Mouse (Mus musculus): ENCODE results near the gene Frmd5.
"Not testable (repeated sequence)": the region's sequence is repeated elsewhere in the genome, so short reads cannot be mapped to it uniquely, and the experiment has no call there.

The Frmd5 gene

GRCm38 (mm10) chr2:121806959-121807653 lies at the start of gene Frmd5:
Frmd5 (minus strand) TSS chr2:121807087.
- peak; percentile 88 for DNase-seq (ENCODE audit: low read depth, low spot score)

- DNase-seq (ENCODE audit: low read depth, low spot score), result no peak
Measured at GRCm38 (mm10) chr2:121853974-121854373, 47.1 kb upstream of the Frmd5 start.

- DNase-seq (ENCODE audit: low read depth, low spot score), result no peak
Measured at GRCm38 (mm10) chr2:121852045-121852444, 45.2 kb upstream of the Frmd5 start.

GRCm38 (mm10) chr2:121846050-121846449 lies 39.2 kb upstream of the Frmd5 start:
- DNase-seq (ENCODE audit: low read depth, low spot score), result no peak

- no peak for DNase-seq (ENCODE audit: low read depth, low spot score)
Measured at GRCm38 (mm10) chr2:121842249-121842648, 35.4 kb upstream of the Frmd5 start.

- DNase-seq (ENCODE audit: low read depth, low spot score), result no peak
Measured at GRCm38 (mm10) chr2:121841453-121841852, 34.6 kb upstream of the Frmd5 start.

GRCm38 (mm10) chr2:121834926-121835325 lies 28.0 kb upstream of the Frmd5 start:
- DNase-seq (ENCODE audit: low read depth, low spot score), result no peak

GRCm38 (mm10) chr2:121832484-121832894 lies 25.6 kb upstream of the Frmd5 start:
- DNase-seq (ENCODE audit: low read depth, low spot score), result peak; percentile 59

GRCm38 (mm10) chr2:121828411-121828810 lies 21.5 kb upstream of the Frmd5 start:
- no peak for DNase-seq (ENCODE audit: low read depth, low spot score)

GRCm38 (mm10) chr2:121826189-121826588 lies 19.3 kb upstream of the Frmd5 start:
- no peak for DNase-seq (ENCODE audit: low read depth, low spot score)

GRCm38 (mm10) chr2:121824653-121825052 lies 17.8 kb upstream of the Frmd5 start:
- DNase-seq (ENCODE audit: low read depth, low spot score), result no peak

GRCm38 (mm10) chr2:121821787-121822186 lies 14.9 kb upstream of the Frmd5 start:
- DNase-seq (ENCODE audit: low read depth, low spot score), result no peak

- DNase-seq (ENCODE audit: low read depth, low spot score), result not testable (repeated sequence)
Measured at GRCm38 (mm10) chr2:121810876-121811275, 4.0 kb upstream of the Frmd5 start.

GRCm38 (mm10) chr2:121809126-121809525 lies 2.2 kb upstream of the Frmd5 start:
- DNase-seq (ENCODE audit: low read depth, low spot score), result no peak

- DNase-seq (ENCODE audit: low read depth, low spot score), result no peak
Measured at GRCm38 (mm10) chr2:121806171-121806943, 530 bp downstream of the Frmd5 start.

GRCm38 (mm10) chr2:121799051-121799450 lies 7.8 kb downstream of the Frmd5 start:
- DNase-seq (ENCODE audit: low read depth, low spot score), result no peak

GRCm38 (mm10) chr2:121795995-121796394 lies 10.9 kb downstream of the Frmd5 start:
- no peak for DNase-seq (ENCODE audit: low read depth, low spot score)

GRCm38 (mm10) chr2:121789777-121790176 lies 17.1 kb downstream of the Frmd5 start:
- no peak for DNase-seq (ENCODE audit: low read depth, low spot score)

- DNase-seq (ENCODE audit: low read depth, low spot score), result no peak
Measured at GRCm38 (mm10) chr2:121788415-121788814, 18.5 kb downstream of the Frmd5 start.

GRCm38 (mm10) chr2:121787767-121788166 lies 19.1 kb downstream of the Frmd5 start:
- no peak for DNase-seq (ENCODE audit: low read depth, low spot score)

GRCm38 (mm10) chr2:121787271-121787670 lies 19.6 kb downstream of the Frmd5 start:
- DNase-seq (ENCODE audit: low read depth, low spot score), result no peak

GRCm38 (mm10) chr2:121776219-121776618 lies 30.7 kb downstream of the Frmd5 start:
- no peak for DNase-seq (ENCODE audit: low read depth, low spot score)

- DNase-seq (ENCODE audit: low read depth, low spot score), result peak; percentile 49
Measured at GRCm38 (mm10) chr2:121764851-121765250, 42.0 kb downstream of the Frmd5 start.

Data from retina, adult 2 months (tissue).